Mouse (Mus musculus): Measurements from ENCODE around the gene Kirrel3.

Gene Kirrel3

GRCm38 (mm10) chr9:34905164-34905563 is 419.5 kb downstream of the Kirrel3 start:
- DNase-seq, result peak; percentile 88

- no peak for DNase-seq
Observed at GRCm38 (mm10) chr9:34908040-34908439, 422.3 kb downstream of the Kirrel3 start.

- DNase-seq, result no peak
Observed at GRCm38 (mm10) chr9:34911838-34912237, 426.1 kb downstream of the Kirrel3 start.

GRCm38 (mm10) chr9:34912273-34912972 is 426.7 kb downstream of the Kirrel3 start:
- DNase-seq, result no peak

GRCm38 (mm10) chr9:34912996-34913395 is 427.3 kb downstream of the Kirrel3 start:
- no peak for DNase-seq

- DNase-seq, result no peak
Observed at GRCm38 (mm10) chr9:34918976-34919375, 433.3 kb downstream of the Kirrel3 start.

GRCm38 (mm10) chr9:34920116-34920515 is 434.4 kb downstream of the Kirrel3 start:
- DNase-seq, result no peak

- DNase-seq, result no peak
Observed at GRCm38 (mm10) chr9:34921941-34922340, 436.2 kb downstream of the Kirrel3 start.

- DNase-seq, result no peak
Observed at GRCm38 (mm10) chr9:34922716-34923115, 437.0 kb downstream of the Kirrel3 start.

- no peak for DNase-seq
Observed at GRCm38 (mm10) chr9:34923134-34923931, 437.6 kb downstream of the Kirrel3 start.

- DNase-seq, result no peak
Observed at GRCm38 (mm10) chr9:34925616-34926015, 439.9 kb downstream of the Kirrel3 start.

- no peak for DNase-seq
Observed at GRCm38 (mm10) chr9:34930371-34930770, 444.7 kb downstream of the Kirrel3 start.

GRCm38 (mm10) chr9:34938140-34938539 is 452.4 kb downstream of the Kirrel3 start:
- DNase-seq, result no peak

GRCm38 (mm10) chr9:34939621-34940020 is 453.9 kb downstream of the Kirrel3 start:
- DNase-seq, result peak; percentile 48

- DNase-seq, result no peak
Observed at GRCm38 (mm10) chr9:34942122-34942831, 456.6 kb downstream of the Kirrel3 start.

- no peak for DNase-seq
Observed at GRCm38 (mm10) chr9:34942996-34943395, 457.3 kb downstream of the Kirrel3 start.

- DNase-seq, result no peak
Observed at GRCm38 (mm10) chr9:34945301-34945700, 459.6 kb downstream of the Kirrel3 start.

- DNase-seq, result no peak
Observed at GRCm38 (mm10) chr9:34947258-34947657, 461.6 kb downstream of the Kirrel3 start.

- DNase-seq, result no peak
Observed at GRCm38 (mm10) chr9:34947717-34948116, 462.0 kb downstream of the Kirrel3 start.

GRCm38 (mm10) chr9:34953420-34953819 is 467.7 kb downstream of the Kirrel3 start:
- DNase-seq, result peak; percentile 43

- DNase-seq, result peak; percentile 55
Observed at GRCm38 (mm10) chr9:34954212-34954611, 468.5 kb downstream of the Kirrel3 start.

- DNase-seq, result no peak
Observed at GRCm38 (mm10) chr9:34956512-34956911, 470.8 kb downstream of the Kirrel3 start.

GRCm38 (mm10) chr9:34957691-34958090 is 472.0 kb downstream of the Kirrel3 start:
- no peak for DNase-seq

Data from cerebellum, adult 11 months (tissue).